Comparison of ENCODE assay signal across 1 mouse cellular context in the genomic region with DNA sequence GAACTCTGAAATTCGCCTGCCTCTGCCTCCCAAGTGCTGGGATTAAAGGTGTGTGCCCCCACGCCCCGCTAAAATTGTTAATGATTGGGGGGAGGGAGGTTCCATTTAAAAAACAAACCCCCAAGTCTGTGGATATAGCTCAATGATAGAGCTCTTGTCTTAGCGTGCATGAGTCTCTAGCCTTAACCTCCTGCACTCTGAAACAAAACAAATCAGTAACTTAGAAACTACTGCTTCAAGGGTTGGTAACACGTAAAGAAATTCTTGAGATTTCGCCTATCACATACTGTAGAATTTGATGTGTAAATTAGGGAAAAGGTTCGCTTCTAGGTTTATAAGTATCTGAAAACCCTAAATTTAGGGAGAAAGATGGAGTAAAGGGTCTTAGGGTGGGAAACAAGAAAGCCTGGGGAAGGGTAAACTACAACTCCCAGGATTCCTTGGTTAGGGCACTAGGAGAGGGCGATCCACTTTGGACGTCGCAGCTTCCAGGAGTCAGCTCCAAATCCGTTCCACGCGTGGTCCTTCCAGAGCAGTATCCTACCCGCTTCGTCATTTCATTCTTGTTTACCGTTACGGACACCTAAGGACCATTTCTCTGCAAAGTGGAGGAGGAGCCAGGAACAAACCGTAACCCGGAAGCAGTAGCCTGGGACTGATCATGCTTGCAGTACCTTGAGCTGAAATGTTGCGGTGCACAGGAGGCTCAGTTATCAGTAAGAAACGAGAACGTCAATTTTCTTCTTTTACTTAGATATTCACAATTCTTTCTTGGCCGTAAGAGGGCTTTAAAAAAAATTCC.
TF ChIP-seq lines count a peak whose summit lies in the region.

A gene (plus strand): TSS at position 452 of the 802 bp plus-strand sequence.

TF ChIP-seq in CH12.LX, 34 proteins besides CTCF, POLR2A, EP300 and RAD21 (continued from another document):
- no peak; the same call in 1 of the 2 replicates for TF ChIP-seq SIN3A (IDR thresholded peaks at IDR 0.05; ENCODE audit: low read length)
- no peak for TF ChIP-seq MAFK (IDR thresholded peaks at IDR 0.05; ENCODE audit: insufficient replicate concordance, low read length)
- no peak for TF ChIP-seq PAX5 (IDR thresholded peaks at IDR 0.05; ENCODE audit: low read length)
- TF ChIP-seq ZNF384 (IDR thresholded peaks at IDR 0.05; ENCODE audit: low read depth, low read length): no peak
- no peak for TF ChIP-seq POLR2AphosphoS2 (IDR thresholded peaks at IDR 0.05; ENCODE audit: low read depth, low read length)
- no peak for TF ChIP-seq ZC3H11A (IDR thresholded peaks at IDR 0.05; ENCODE audit: low read depth, low read length)
- TF ChIP-seq UBTF (IDR thresholded peaks at IDR 0.05; ENCODE audit: low read depth, low read length): no peak
- no peak for TF ChIP-seq BHLHE40 (IDR thresholded peaks at IDR 0.05; ENCODE audit: low read depth, low read length)
- TF ChIP-seq MEF2A (IDR thresholded peaks at IDR 0.05; ENCODE audit: borderline replicate concordance, low read depth, low read length): no peak
- TF ChIP-seq SMC3 (IDR thresholded peaks at IDR 0.05; ENCODE audit: low read depth, low read length): no peak
- no peak for TF ChIP-seq IRF4 (IDR thresholded peaks at IDR 0.05; ENCODE audit: low read depth, low read length)
- TF ChIP-seq MYC (IDR thresholded peaks at IDR 0.05; ENCODE audit: low read depth, low read length): peak; percentile 70; the same call in 1 of the 2 replicates
- TF ChIP-seq ZKSCAN1 (IDR thresholded peaks at IDR 0.05; ENCODE audit: borderline replicate concordance, low read depth, low read length): no peak
- TF ChIP-seq USF2 (conservative IDR thresholded peaks at IDR 0.05; ENCODE audit: low read depth, low read length): no peak
- no peak for TF ChIP-seq ETS1 (conservative IDR thresholded peaks at IDR 0.05; ENCODE audit: low read depth, low read length)
- no peak for TF ChIP-seq NRF1 (IDR thresholded peaks at IDR 0.05; ENCODE audit: low read depth, low read length)
- peak; percentile 62; the same call in 1 of the 2 replicates for TF ChIP-seq NELFE (IDR thresholded peaks at IDR 0.05; ENCODE audit: low read depth, low read length)
- TF ChIP-seq TCF12 (IDR thresholded peaks at IDR 0.05; ENCODE audit: low read depth, low read length): peak; percentile 72
- peak; percentile 87 for TF ChIP-seq HCFC1 (IDR thresholded peaks at IDR 0.05; ENCODE audit: low read depth, low read length)
- TF ChIP-seq JUND (conservative IDR thresholded peaks at IDR 0.05; ENCODE audit: low read depth, low read length): no peak
- no peak for TF ChIP-seq GABPA (IDR thresholded peaks at IDR 0.05; ENCODE audit: insufficient replicate concordance, low read depth, low read length)
- TF ChIP-seq MAZ (IDR thresholded peaks at IDR 0.05; ENCODE audit: low read depth, low read length): no peak
- peak; percentile 85 for TF ChIP-seq ELF1 (IDR thresholded peaks at IDR 0.05; ENCODE audit: low read depth, low read length)
- no peak for TF ChIP-seq MAX (IDR thresholded peaks at IDR 0.05; ENCODE audit: low read length)
- TF ChIP-seq CHD2 (IDR thresholded peaks at IDR 0.05; ENCODE audit: low read length): no peak
- TF ChIP-seq TBP (conservative IDR thresholded peaks at IDR 0.05; ENCODE audit: low read depth, low read length): peak; percentile 81
